Mouse (Mus musculus) neural tube, embryonic 14.5 days (tissue): Measurements from ENCODE around the gene Gpi1. TPM values are rescaled to one million over a fixed set of nuclear protein-coding genes. Genes with fewer than 3 reads are reported as not detected.
"Not testable (repeated sequence)": the region's sequence is repeated elsewhere in the genome, so short reads cannot be mapped to it uniquely, and the experiment has no call there.

Source experiments
- ATAC-seq: fragments of 200-750 bp; cut with Nextera tagmentation; 2 replicates; pipeline ENCODE4 v1.8.0; 2017; ENCODE audit warnings: low read depth, mild to moderate bottlenecking, moderate TSS enrichment, moderate library complexity
- H3K27ac ChIP-seq: fragments of 300-500 bp; sonication (generic); 2 replicates; pipeline ENCODE4 v1.5.1; 2014; ENCODE audit warnings: low read depth, mild to moderate bottlenecking, control low read depth, low read length, moderate library complexity, mixed read lengths
- H3K27me3 ChIP-seq: fragments of 300-500 bp; sonication (generic); 2 replicates; pipeline ENCODE4 v1.6.1; 2014; ENCODE audit warnings: low read length; ENCODE audit not compliant: control insufficient read depth, insufficient read depth
- H3K36me3 ChIP-seq: fragments of 300-500 bp; sonication (generic); 2 replicates; pipeline ENCODE4 v1.6.1; 2014; ENCODE audit warnings: low read length, mixed read lengths; ENCODE audit not compliant: control insufficient read depth, insufficient read depth
- H3K4me1 ChIP-seq: fragments of 300-500 bp; sonication (generic); 2 replicates; pipeline ENCODE4 v1.6.1; 2014; ENCODE audit warnings: low read length; ENCODE audit not compliant: control insufficient read depth, insufficient read depth
- H3K4me2 ChIP-seq: fragments of 300-500 bp; sonication (generic); 2 replicates; pipeline ENCODE4 v1.6.1; 2014; ENCODE audit warnings: mild to moderate bottlenecking, low read depth, low read length, control low read depth
- H3K4me3 ChIP-seq: fragments of 300-500 bp; sonication (generic); 2 replicates; pipeline ENCODE4 v1.5.1; 2014; ENCODE audit warnings: low read depth, low read length, control low read depth, mixed read lengths
- H3K9ac ChIP-seq: fragments of 300-500 bp; sonication (generic); replicated peaks from 2 replicates; pipeline ENCODE4 v1.6.1; 2014; ENCODE audit warnings: low read depth, mild to moderate bottlenecking, control low read depth, low read length, mixed read lengths
- H3K9me3 ChIP-seq: fragments of 300-500 bp; sonication (generic); 2 replicates; pipeline ENCODE4 v1.6.1; 2016; ENCODE audit warnings: low read length; ENCODE audit not compliant: control insufficient read depth
- WGBS: fragments of 180-500 bp; shearing (Covaris S2); extraction: QIAGEN DNeasy Blood & Tissue Kit; methylation state at CpG from one replicate; pipeline ENCODE4 v1.1.7; 2014; 5-methylcytosine and 5-hydroxymethylcytosine counted together
- polyA plus RNA-seq: library from polyadenylated mRNA; unstranded; fragments of >200 nt; fragmentation: Nextera tagmentation; extraction: Ambion mirVana; gene quantifications from 2 replicates; pipeline ENCODE4 v1.2.1, GENCODE M21; 2014

Gene Gpi1
- polyA plus RNA-seq, 1 experiment from 2014 or later = 273 TPM

- WGBS = 92% methylated on average over 13 of the region's 13 CpGs
- Histone ChIP-seq H3K4me3 (no peak overlapping the region), H3K36me3 (peaks cover 34% of the 10 kb centered on the region), H3K9me3 (no peaks in the 10 kb centered on the region), H3K9ac (no peak overlapping the region), H3K27ac (no peak overlapping the region), H3K4me2 (no peak overlapping the region), H3K4me1 (no peaks in the 10 kb centered on the region), H3K27me3 (no peaks in the 10 kb centered on the region)
- no peak for ATAC-seq
Observed at GRCm38 (mm10) chr7:34183356-34183755, 46.8 kb downstream of the Gpi1 start.

GRCm38 (mm10) chr7:34176241-34176640 is 53.9 kb downstream of the Gpi1 start:
- H3K9ac ChIP-seq, H3K4me3 ChIP-seq, H3K36me3 ChIP-seq, H3K27me3 ChIP-seq, H3K9me3 ChIP-seq, H3K27ac ChIP-seq, ATAC-seq, H3K4me1 ChIP-seq, H3K4me2 ChIP-seq: not testable (repeated sequence)
- WGBS = 79% methylated on average over 6 of the region's 6 CpGs

- Histone ChIP-seq H3K27ac (no peak overlapping the region), H3K36me3 (no peaks in the 10 kb centered on the region), H3K9me3 (no peaks in the 10 kb centered on the region), H3K4me2 (no peak overlapping the region), H3K4me3 (no peak overlapping the region), H3K4me1 (peaks cover 4% of the 10 kb centered on the region; the same call in 1 of the 2 replicates), H3K27me3 (0 out of 2 replicates have a peak, but pooled peaks cover 2% of the 10 kb centered on the region), H3K9ac (no peak overlapping the region)
- ATAC-seq = no peak
- WGBS = 68% methylated on average over 1 of the region's 1 CpGs
Observed at GRCm38 (mm10) chr7:34172251-34172650, 57.9 kb downstream of the Gpi1 start.

GRCm38 (mm10) chr7:34169454-34169853 is 60.7 kb downstream of the Gpi1 start, which contains the start of gene Uba2:
Gene Uba2, minus strand, starts transcription at chr7:34169599.
- Histone ChIP-seq H3K4me3 (peak within 1 kb of the TSS; percentile 92), H3K4me2 (peak within 1 kb of the TSS; percentile 90), H3K27me3 (0 out of 2 replicates have a peak, but pooled peaks cover 2% of the 10 kb centered on the region), H3K9me3 (no peaks in the 10 kb centered on the region), H3K4me1 (peaks cover 4% of the 10 kb centered on the region; the same call in 1 of the 2 replicates), H3K27ac (peak within 1 kb of the TSS; percentile 84), H3K9ac (peak within 1 kb of the TSS; percentile 81), H3K36me3 (peaks cover 4% of the 10 kb centered on the region; the same call in 1 of the 2 replicates)
- WGBS = 79% methylated on average over 3 of the region's 3 CpGs
- ATAC-seq = no peak

- H3K27me3 ChIP-seq = 0 out of 2 replicates have a peak, but pooled peaks cover 2% of the 10 kb centered on the region
- ATAC-seq = peak; percentile 97
- WGBS = 10% methylated on average over 29 of the region's 30 CpGs
Observed at GRCm38 (mm10) chr7:34168470-34169251, 61.5 kb downstream of the Gpi1 start.

GRCm38 (mm10) chr7:34167766-34168469 is 62.2 kb downstream of the Gpi1 start:
- H3K9me3 ChIP-seq = no peaks in the 10 kb centered on the region
- H3K27ac ChIP-seq = peak overlapping the region; percentile 84
- 0 out of 2 replicates have a peak, but pooled peaks cover 2% of the 10 kb centered on the region for H3K27me3 ChIP-seq
- WGBS = under 1% methylated on average over 54 of the region's 54 CpGs
- H3K4me3 ChIP-seq = peak overlapping the region; percentile 92
- peak overlapping the region; percentile 81 for H3K9ac ChIP-seq
- H3K4me2 ChIP-seq = peak overlapping the region; percentile 90
- no peak; the same call in none of the 2 replicates for ATAC-seq
- peaks cover 12% of the 10 kb centered on the region for H3K36me3 ChIP-seq
- H3K4me1 ChIP-seq = peaks cover 4% of the 10 kb centered on the region; the same call in 1 of the 2 replicates

More at GRCm38 (mm10) chr7:34168470-34169251, 61.5 kb downstream of the Gpi1 start:
- peaks cover 7% of the 10 kb centered on the region for H3K36me3 ChIP-seq
- no peaks in the 10 kb centered on the region for H3K9me3 ChIP-seq
- peak overlapping the region; percentile 92 for H3K4me3 ChIP-seq
- peak overlapping the region; percentile 90 for H3K4me2 ChIP-seq
- peak overlapping the region; percentile 84 for H3K27ac ChIP-seq
- H3K4me1 ChIP-seq = peaks cover 4% of the 10 kb centered on the region; the same call in 1 of the 2 replicates
- peak overlapping the region; percentile 81 for H3K9ac ChIP-seq

- 54% methylated on average over 4 of the region's 4 CpGs for WGBS
- no peak overlapping the region for H3K4me3 ChIP-seq
Observed at GRCm38 (mm10) chr7:34166850-34167249, 63.3 kb downstream of the Gpi1 start.

GRCm38 (mm10) chr7:34165999-34166398 is 64.1 kb downstream of the Gpi1 start:
- Histone ChIP-seq H3K36me3 (peaks cover 29% of the 10 kb centered on the region), H3K9ac (no peak overlapping the region), H3K4me2 (no peak overlapping the region), H3K4me3 (no peak overlapping the region), H3K27ac (no peak overlapping the region), H3K27me3 (0 out of 2 replicates have a peak, but pooled peaks cover 2% of the 10 kb centered on the region), H3K4me1 (peaks cover 4% of the 10 kb centered on the region; the same call in 1 of the 2 replicates), H3K9me3 (no peaks in the 10 kb centered on the region)
- ATAC-seq = no peak
- 84% methylated on average over 3 of the region's 3 CpGs for WGBS

More at GRCm38 (mm10) chr7:34166850-34167249, 63.3 kb downstream of the Gpi1 start:
- no peak overlapping the region for H3K4me2 ChIP-seq
- H3K36me3 ChIP-seq = peaks cover 21% of the 10 kb centered on the region
- no peaks in the 10 kb centered on the region for H3K9me3 ChIP-seq
- H3K4me1 ChIP-seq = peaks cover 4% of the 10 kb centered on the region; the same call in 1 of the 2 replicates
- H3K27me3 ChIP-seq = 0 out of 2 replicates have a peak, but pooled peaks cover 2% of the 10 kb centered on the region
- no peak overlapping the region for H3K27ac ChIP-seq
- no peak overlapping the region for H3K9ac ChIP-seq
- ATAC-seq = no peak
